Mouse (Mus musculus): ENCODE measurements around the gene Leap2.

DNA sequence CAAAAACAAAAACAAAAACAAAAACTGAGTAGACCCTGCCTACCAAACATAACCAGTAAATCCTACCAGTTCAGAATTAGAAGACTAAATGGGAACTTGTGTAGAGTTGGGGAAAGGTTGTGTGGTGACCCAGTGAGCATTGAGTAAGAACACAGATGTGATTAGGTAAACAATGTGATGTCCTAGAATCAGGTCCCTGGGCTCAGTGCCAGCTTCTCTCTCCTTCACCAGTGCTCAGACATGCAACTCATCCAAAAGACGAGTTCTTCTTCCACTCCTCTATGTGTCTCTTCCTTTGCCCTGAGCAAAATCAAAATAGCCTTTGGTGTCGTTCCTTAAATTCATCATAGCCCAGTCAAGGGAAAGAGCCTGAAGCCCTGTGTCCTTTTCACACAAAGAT lies 1.9 kb upstream of the Leap2 start:
- TF ChIP-seq GATA1 (IDR thresholded peaks at IDR 0.05; ENCODE audit: borderline replicate concordance, low read length) (no peak), FLI1 (IDR thresholded peaks at IDR 0.05; ENCODE audit: low read length) (no peak)
